Mouse (Mus musculus): ENCODE data around the gene Tbc1d24. TPM values are rescaled to one million over a fixed set of nuclear protein-coding genes. Genes with fewer than 3 reads are reported as not detected.
A peak's percentile ranks its signal among the peaks of the same experiment; 100 is the strongest.

Tbc1d24 gene
- 1.8 and 1.9 TPM in 2 replicates for polyA plus RNA-seq (2015; fragmentation: Nextera tagmentation; extraction: Ambion mirVana)

- peak within 1 kb of the TSS; percentile 95 for H3K4me2 ChIP-seq (replicated peaks; ENCODE audit: low read depth, low read length)
- H3K9me3 ChIP-seq (ENCODE audit: low read length), result no peaks in the 10 kb centered on the region
- peak; percentile 77 for ATAC-seq
- H3K36me3 ChIP-seq (ENCODE audit: insufficient read depth, low read length), result no peaks in the 10 kb centered on the region
- H3K27me3 ChIP-seq (replicated peaks; ENCODE audit: insufficient read depth, low read length), result 0 out of 2 replicates have a peak, but pooled peaks cover 11% of the 10 kb centered on the region
- H3K9ac ChIP-seq (replicated peaks; ENCODE audit: low read depth), result peak within 1 kb of the TSS; percentile 29; the same call in 1 of the 2 replicates
- peaks cover 29% of the 10 kb centered on the region for H3K4me1 ChIP-seq (ENCODE audit: insufficient read depth, low read depth, low read length)
- DNase-seq (ENCODE audit: low spot score), result peak; percentile 93
- H3K4me3 ChIP-seq (ENCODE audit: low read depth, low read length), result peak within 1 kb of the TSS; percentile 59
- no peak within 1 kb of the TSS for H3K27ac ChIP-seq (ENCODE audit: low read length)
- WGBS, result under 1% methylated on average over 50 of the region's 65 CpGs
- TF ChIP-seq EP300 (IDR thresholded peaks at IDR 0.05), result no peak
- no peak for TF ChIP-seq CTCF (IDR thresholded peaks at IDR 0.05)
Measured at GRCm38 (mm10) chr17:24205284-24205888, at the start of gene Tbc1d24. Tbc1d24 (minus strand) TSS chr17:24205562.

GRCm38 (mm10) chr17:24252329-24252728 lies 47.0 kb upstream of the Tbc1d24 start:
- no peak overlapping the region for H3K4me2 ChIP-seq (replicated peaks; ENCODE audit: low read depth, low read length)
- H3K9ac ChIP-seq (replicated peaks; ENCODE audit: low read depth), result no peak overlapping the region
- H3K9me3 ChIP-seq (ENCODE audit: low read length), result no peaks in the 10 kb centered on the region
- no peak overlapping the region for H3K4me3 ChIP-seq (ENCODE audit: low read depth, low read length)
- 100% methylated on average over 2 of the region's 2 CpGs for WGBS
- ATAC-seq (no peak), DNase-seq (ENCODE audit: low spot score) (no peak)
- TF ChIP-seq CTCF (IDR thresholded peaks at IDR 0.05) (no peak), EP300 (IDR thresholded peaks at IDR 0.05) (no peak)
- no peaks in the 10 kb centered on the region for H3K27me3 ChIP-seq (replicated peaks; ENCODE audit: insufficient read depth, low read length)
- H3K4me1 ChIP-seq (ENCODE audit: insufficient read depth, low read depth, low read length), result peaks cover 8% of the 10 kb centered on the region
- H3K36me3 ChIP-seq (ENCODE audit: insufficient read depth, low read length), result no peaks in the 10 kb centered on the region
- no peak overlapping the region for H3K27ac ChIP-seq (ENCODE audit: low read length)

GRCm38 (mm10) chr17:24251320-24252069 lies 46.1 kb upstream of the Tbc1d24 start, which contains the start of gene Ccnf:
Ccnf (minus strand) TSS chr17:24251484.
- peak within 1 kb of the TSS; percentile 51 for H3K9ac ChIP-seq (replicated peaks; ENCODE audit: low read depth)
- 0% methylated on average over 48 of the region's 48 CpGs for WGBS
- ATAC-seq (peak; percentile 100), DNase-seq (ENCODE audit: low spot score) (peak; percentile 100)
- peak within 1 kb of the TSS; percentile 64 for H3K4me3 ChIP-seq (ENCODE audit: low read depth, low read length)
- H3K4me1 ChIP-seq (ENCODE audit: insufficient read depth, low read depth, low read length), result peaks cover 8% of the 10 kb centered on the region
- no peaks in the 10 kb centered on the region for H3K36me3 ChIP-seq (ENCODE audit: insufficient read depth, low read length)
- H3K4me2 ChIP-seq (replicated peaks; ENCODE audit: low read depth, low read length), result peak within 1 kb of the TSS; percentile 87
- H3K9me3 ChIP-seq (ENCODE audit: low read length), result no peaks in the 10 kb centered on the region
- TF ChIP-seq CTCF (IDR thresholded peaks at IDR 0.05), result peak; percentile 56
- TF ChIP-seq EP300 (IDR thresholded peaks at IDR 0.05), result no peak
- H3K27me3 ChIP-seq (replicated peaks; ENCODE audit: insufficient read depth, low read length), result no peaks in the 10 kb centered on the region
- peak within 1 kb of the TSS; percentile 34; the same call in 1 of the 2 replicates for H3K27ac ChIP-seq (ENCODE audit: low read length)

- ATAC-seq (no peak), DNase-seq (ENCODE audit: low spot score) (no peak)
- no peak for TF ChIP-seq CTCF (IDR thresholded peaks at IDR 0.05)
- no peak for TF ChIP-seq EP300 (IDR thresholded peaks at IDR 0.05)
- H3K36me3 ChIP-seq (ENCODE audit: insufficient read depth, low read length), result no peaks in the 10 kb centered on the region
- H3K9me3 ChIP-seq (ENCODE audit: low read length), result no peaks in the 10 kb centered on the region
- H3K27ac ChIP-seq (ENCODE audit: low read length), result 0 out of 2 replicates have a peak overlapping the region, but pooled peaks have one; percentile 32
- H3K9ac ChIP-seq (replicated peaks; ENCODE audit: low read depth), result peak overlapping the region; percentile 50
- peak overlapping the region; percentile 64 for H3K4me3 ChIP-seq (ENCODE audit: low read depth, low read length)
- under 1% methylated on average over 31 of the region's 32 CpGs for WGBS
- H3K27me3 ChIP-seq (replicated peaks; ENCODE audit: insufficient read depth, low read length), result no peaks in the 10 kb centered on the region
- peak overlapping the region; percentile 87 for H3K4me2 ChIP-seq (replicated peaks; ENCODE audit: low read depth, low read length)
- H3K4me1 ChIP-seq (ENCODE audit: insufficient read depth, low read depth, low read length), result peaks cover 8% of the 10 kb centered on the region
Measured at GRCm38 (mm10) chr17:24250988-24251319, 45.6 kb upstream of the Tbc1d24 start.

GRCm38 (mm10) chr17:24248641-24249040 lies 43.3 kb upstream of the Tbc1d24 start:
- Histone ChIP-seq H3K9me3 (ENCODE audit: low read length) (no peaks in the 10 kb centered on the region), H3K27ac (ENCODE audit: low read length) (no peak overlapping the region), H3K9ac (replicated peaks; ENCODE audit: low read depth) (no peak overlapping the region), H3K4me1 (ENCODE audit: insufficient read depth, low read depth, low read length) (peaks cover 8% of the 10 kb centered on the region), H3K4me2 (replicated peaks; ENCODE audit: low read depth, low read length) (no peak overlapping the region), H3K27me3 (replicated peaks; ENCODE audit: insufficient read depth, low read length) (no peaks in the 10 kb centered on the region), H3K4me3 (ENCODE audit: low read depth, low read length) (no peak overlapping the region), H3K36me3 (ENCODE audit: insufficient read depth, low read length) (no peaks in the 10 kb centered on the region)
- TF ChIP-seq CTCF (IDR thresholded peaks at IDR 0.05), result peak; percentile 40
- no peak for TF ChIP-seq EP300 (IDR thresholded peaks at IDR 0.05)
- 98% methylated on average over 2 of the region's 2 CpGs for WGBS
- ATAC-seq (no peak), DNase-seq (ENCODE audit: low spot score) (no peak)

GRCm38 (mm10) chr17:24244061-24244460 lies 38.7 kb upstream of the Tbc1d24 start:
- 96% methylated on average over 8 of the region's 8 CpGs for WGBS
- TF ChIP-seq EP300 (IDR thresholded peaks at IDR 0.05), result no peak
- no peak overlapping the region for H3K27ac ChIP-seq (ENCODE audit: low read length)
- no peaks in the 10 kb centered on the region for H3K4me1 ChIP-seq (ENCODE audit: insufficient read depth, low read depth, low read length)
- no peaks in the 10 kb centered on the region for H3K36me3 ChIP-seq (ENCODE audit: insufficient read depth, low read length)
- H3K9ac ChIP-seq (replicated peaks; ENCODE audit: low read depth), result no peak overlapping the region
- no peaks in the 10 kb centered on the region for H3K27me3 ChIP-seq (replicated peaks; ENCODE audit: insufficient read depth, low read length)
- H3K9me3 ChIP-seq (ENCODE audit: low read length), result no peaks in the 10 kb centered on the region
- no peak for ATAC-seq
- DNase-seq (ENCODE audit: low spot score), result no peak
- no peak overlapping the region for H3K4me2 ChIP-seq (replicated peaks; ENCODE audit: low read depth, low read length)
- H3K4me3 ChIP-seq (ENCODE audit: low read depth, low read length), result no peak overlapping the region

All from lung, postnatal 0 days (tissue).